Mouse (Mus musculus) lung, postnatal 25 days (tissue): ENCODE measurements at regions not wholly inside any gene's neighbourhood (a gene's known extent, or its start where the extent isn't known, plus 50 kb on each side); places are given as distances from the start of the nearest gene placed in this dataset.
"Not testable (repeated sequence)": the region's sequence is repeated elsewhere in the genome, so short reads cannot be mapped to it uniquely, and the experiment has no call there.

Experiments
- DNase-seq: peaks from one replicate; pipeline ENCODE4 v3.0.0; 2022; ENCODE audit warnings: low spot score

DNA sequence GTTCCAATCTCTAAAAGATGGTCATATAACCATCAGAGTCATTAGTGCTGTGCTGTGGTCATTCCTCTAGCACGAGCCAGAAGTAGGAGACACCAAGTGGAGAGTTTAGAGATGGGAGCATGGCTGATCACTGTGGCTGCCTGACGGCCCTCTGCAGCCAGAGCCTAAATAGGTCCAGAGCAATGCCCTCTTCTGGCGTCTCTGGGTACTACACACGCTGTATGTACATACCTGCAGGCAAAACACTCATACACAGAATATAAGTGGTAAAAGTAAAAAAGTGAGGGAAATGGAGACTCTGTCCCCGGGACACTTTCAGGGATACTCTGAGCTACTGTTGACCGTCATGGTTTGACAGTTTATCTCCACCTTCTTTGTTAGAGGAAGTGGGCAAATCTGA lies 91.4 kb downstream of the Gm21738 start:
- no peak for DNase-seq

- no peak for DNase-seq
These were observed 107.1 kb downstream of the Gm21738 start for GRCm38 (mm10) chr14:19311614-19312013.

DNA sequence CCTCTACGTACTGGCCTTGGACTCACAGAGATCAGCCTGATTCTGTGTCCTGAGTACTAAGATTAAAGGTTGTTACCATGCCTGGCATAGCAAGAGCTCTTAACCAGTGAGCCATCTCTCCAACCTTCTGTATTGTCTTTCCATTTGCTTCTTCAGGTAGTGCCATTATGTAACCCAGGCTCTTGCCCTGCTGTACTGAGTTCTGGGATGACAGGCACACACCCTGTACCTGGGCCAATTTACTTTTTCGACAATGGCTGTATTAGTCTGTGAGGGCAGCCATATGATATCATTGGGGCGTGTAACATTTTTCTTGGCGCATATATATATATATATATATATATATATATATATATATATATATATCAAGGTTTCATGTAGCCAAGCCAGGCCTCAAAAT lies 115.9 kb downstream of the Gm21738 start:
- DNase-seq: not testable (repeated sequence)

GRCm38 (mm10) chr14:19279096-19279495 lies 139.6 kb downstream of the Gm21738 start:
- DNase-seq: no peak

GRCm38 (mm10) chr14:19277777-19278385 lies 140.8 kb downstream of the Gm21738 start:
- DNase-seq: peak; percentile 27
